Mouse (Mus musculus) retina, embryonic 14.5 days (tissue): Measurements from ENCODE around the gene Lipm.

Source experiments
- DNase-seq: peaks from one replicate; pipeline ENCODE4 v3.0.0-alpha.2; 2015; ENCODE audit warnings: low spot score

Lipm gene

GRCm38 (mm10) chr19:34165891-34166290 lies 65.2 kb downstream of the Lipm start, which contains the start of gene Ankrd22:
TSS of gene Ankrd22 (minus strand) at chr19:34166053.
- no peak for DNase-seq

DNA sequence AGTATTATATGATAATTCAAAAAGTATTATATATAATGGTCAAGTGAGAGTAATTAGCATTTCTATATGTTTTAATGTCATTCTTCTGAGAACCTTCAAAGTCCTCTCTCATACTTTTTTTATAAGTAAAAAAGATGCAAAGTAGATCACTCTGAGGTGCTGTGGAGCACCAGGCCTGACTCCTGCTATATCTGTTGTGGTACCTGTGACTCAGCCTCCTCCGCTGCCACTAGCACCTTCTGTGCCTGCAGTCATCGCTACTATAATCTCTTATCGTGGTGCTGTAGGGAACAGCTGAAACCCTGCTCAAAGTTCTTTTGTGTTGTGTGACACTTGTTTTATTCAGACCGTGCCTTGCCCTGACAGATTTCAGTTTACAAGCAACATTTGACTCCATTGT lies 65.7 kb downstream of the Lipm start:
- DNase-seq: no peak

DNA sequence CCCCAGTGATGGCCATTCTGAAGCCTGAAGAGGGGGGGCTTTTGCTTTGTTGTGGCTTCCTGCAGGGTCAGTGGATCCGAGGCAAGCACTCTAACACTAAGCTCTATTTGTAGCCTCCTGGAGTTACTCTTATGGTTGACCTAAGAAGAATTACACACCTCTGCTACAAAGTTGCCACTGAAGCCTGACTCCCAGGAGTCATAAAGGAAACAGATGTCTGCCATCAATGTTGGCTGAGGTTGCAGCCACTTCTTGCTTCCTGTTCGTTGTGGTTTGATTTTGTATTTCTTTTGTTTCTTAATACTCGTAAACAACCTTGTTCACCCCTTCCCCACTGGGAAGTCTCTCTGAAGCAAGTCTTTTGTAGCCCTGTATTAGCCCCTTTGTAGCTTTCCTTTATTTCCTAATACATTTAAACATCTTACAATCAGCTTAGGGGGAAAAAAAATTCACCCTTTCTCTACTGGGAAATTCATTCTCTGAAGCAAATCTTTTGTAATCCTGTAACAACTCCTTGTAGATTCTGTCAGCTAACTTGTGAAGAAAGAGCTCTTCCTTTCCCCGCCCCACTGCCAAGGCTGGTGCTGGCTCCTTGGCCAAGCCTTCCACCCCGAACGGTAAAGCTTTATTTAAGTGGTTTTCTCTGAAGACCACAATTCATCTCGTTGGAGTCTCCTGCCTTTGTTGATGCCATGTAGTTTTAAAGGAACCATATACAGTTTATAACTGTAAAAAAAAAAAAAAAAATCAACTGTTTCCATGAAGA lies 67.3 kb downstream of the Lipm start:
- no peak for DNase-seq

- DNase-seq: no peak
Measured at GRCm38 (mm10) chr19:34169121-34169520, 68.4 kb downstream of the Lipm start.

DNA sequence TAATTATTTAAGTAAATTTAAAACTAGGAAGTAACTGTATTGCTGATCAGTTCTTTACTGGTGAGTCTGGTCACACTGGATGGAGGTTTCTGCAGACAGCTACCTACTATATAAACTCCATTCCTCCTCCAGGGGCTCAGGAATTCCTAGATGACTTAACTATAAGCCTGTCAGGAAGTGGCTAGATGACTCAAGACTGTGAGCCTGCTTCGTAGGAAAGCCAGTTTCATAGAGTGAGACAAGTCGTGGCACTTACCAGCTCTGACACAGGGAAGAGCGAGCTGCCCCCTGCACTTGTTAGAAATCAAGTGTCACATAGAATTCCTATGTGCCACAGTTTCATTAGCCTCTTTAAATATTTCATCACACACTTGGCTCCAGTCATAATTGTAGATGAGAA lies 70.4 kb downstream of the Lipm start:
- no peak for DNase-seq
